Mouse (Mus musculus) adrenal gland, adult 18-20 months (tissue): ENCODE measurements at regions not wholly inside any gene's neighbourhood (a gene's known extent, or its start where the extent isn't known, plus 50 kb on each side); places are given as distances from the start of the nearest gene placed in this dataset.

Source experiments
- DNase-seq, 2 experiments: peaks; one replicate each; pipeline ENCODE4 v3.0.0; 2021 to 2022; ENCODE audit warnings: low spot score in 2 of 2

DNA sequence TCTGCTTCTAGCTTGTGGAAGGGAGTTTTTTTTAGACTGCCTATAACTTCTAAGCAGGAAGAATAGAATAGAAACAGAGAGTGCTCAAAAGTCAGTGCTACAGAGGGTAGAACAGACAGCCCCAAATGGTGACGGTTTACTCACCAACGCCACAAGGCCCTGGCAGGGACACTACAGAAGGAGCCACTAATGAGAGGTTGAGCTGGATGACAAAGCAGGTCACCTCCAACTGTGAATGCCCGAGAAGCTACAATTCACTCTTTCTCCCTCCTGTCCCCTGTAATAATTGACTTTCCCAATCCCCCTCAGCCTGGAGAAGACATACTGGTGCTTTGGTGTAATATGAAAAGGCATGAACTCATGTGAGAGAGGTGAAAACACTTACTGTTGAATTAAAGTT lies 106.5 kb upstream of the Arl4c start:
- no peak for DNase-seq

DNA sequence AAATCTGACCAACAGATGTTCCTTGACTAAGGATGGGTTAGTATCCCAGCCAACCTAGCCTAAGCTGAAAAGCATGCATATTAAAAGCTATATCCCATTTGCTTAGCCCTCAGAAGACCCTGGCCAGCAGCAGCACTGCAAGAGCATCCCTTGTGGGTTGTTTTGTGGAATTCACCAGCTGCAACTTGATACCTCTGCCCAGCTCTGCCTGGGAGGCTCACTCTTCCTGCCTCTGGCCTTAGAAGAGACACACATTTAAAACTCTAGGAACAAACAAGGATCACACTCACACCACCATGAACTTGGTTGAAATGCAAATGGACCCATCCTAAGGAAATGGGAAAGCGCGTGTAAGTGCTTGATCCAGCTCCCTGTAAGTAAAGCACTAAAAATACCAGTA lies 107.7 kb upstream of the Arl4c start:
- no peak for DNase-seq

DNA sequence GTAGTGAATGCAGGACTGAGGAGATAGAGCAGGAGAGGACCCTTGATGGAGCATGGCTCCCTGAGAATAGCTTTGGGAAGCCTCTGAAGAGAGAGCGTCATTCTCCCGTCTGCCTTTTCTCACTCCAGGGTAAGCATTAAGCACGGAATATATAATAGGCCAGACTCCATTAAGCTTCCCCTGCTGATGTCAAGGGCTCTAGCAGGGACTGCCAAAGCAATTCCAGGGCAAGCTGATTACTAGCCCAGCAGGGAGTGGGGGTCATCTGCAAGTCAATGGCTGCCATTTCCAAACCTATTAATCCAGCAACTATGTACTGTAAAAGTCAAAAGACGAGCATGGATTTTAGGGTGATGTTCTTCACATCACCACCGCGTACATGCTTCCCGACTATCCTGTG lies 111.2 kb upstream of the Arl4c start:
- DNase-seq = no peak

DNA sequence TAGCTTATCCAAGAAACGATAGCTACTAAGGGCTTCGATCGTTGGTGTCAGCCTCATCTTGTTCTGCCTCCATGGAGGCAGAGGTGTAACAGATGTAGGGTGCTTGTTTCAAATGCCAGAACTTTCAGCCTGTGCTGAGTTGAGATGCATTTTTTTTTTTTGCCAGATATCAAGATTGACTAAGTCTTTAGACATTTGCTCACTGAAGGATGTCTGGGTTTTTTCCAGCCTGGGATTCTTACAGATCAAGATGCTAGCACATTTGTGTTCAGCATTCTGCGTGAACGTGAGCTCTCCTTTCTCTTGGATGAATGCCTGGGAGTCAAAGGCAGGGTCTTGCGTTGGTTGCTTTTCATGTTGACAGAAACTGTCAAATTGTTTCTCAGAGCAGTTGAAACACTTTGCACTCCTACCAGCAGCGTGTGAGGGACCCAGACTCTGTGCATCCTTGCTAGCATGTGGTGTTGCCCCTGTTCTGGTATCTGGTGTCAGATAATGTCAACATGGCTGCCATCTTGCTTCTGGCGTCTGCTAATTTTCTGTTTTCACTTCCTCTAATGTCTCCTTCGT lies 114.4 kb upstream of the Arl4c start:
- DNase-seq = no peak

DNA sequence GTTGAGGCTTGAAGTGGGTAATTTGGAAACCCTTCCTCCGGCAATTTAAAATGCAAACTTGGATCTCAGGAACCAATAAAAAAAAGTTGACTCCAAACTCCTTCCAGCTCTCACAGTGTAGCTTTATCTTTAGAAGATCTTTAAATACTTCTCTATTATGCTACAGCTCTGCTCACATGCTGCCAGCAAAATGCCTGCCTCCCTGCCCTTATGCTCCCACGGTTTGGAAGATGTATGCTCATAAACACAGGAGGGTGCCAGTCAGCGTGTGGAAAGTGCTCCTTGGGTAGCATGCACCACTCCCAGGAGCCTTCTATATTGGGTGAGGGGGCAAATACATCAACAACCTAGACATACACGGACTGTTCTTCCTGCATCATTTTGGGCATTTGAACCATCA lies 123.2 kb upstream of the Arl4c start:
- DNase-seq = no peak

DNA sequence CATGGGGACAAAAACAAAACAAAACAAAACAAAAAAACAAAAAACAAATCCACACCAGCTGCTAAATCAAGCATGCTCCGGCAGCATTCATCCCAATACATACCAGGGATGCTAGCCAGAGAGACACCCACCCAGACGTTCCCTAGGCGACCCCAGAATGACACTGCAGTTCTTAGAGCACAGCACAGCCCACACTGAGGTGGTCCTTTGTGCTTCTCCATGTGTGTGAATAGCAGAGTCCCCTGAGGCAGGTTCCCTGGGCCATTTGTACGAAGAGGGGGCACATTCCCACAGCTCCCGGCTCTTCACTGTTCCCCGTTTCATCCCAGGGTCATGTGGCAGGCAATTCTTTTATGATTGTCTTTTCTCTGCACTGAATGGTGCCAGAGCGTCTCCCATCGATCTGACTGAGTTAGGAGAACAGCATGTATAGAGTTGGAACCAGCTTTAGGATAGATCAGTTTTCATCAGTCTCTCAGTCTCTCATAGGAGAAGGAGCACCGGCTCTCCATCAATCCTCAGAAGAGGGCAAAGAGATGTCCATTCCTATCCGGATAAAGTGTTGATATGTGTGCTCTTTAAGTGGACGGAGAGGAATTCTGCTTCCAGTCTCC lies 136.7 kb upstream of the Arl4c start:
- no peak for DNase-seq

DNA sequence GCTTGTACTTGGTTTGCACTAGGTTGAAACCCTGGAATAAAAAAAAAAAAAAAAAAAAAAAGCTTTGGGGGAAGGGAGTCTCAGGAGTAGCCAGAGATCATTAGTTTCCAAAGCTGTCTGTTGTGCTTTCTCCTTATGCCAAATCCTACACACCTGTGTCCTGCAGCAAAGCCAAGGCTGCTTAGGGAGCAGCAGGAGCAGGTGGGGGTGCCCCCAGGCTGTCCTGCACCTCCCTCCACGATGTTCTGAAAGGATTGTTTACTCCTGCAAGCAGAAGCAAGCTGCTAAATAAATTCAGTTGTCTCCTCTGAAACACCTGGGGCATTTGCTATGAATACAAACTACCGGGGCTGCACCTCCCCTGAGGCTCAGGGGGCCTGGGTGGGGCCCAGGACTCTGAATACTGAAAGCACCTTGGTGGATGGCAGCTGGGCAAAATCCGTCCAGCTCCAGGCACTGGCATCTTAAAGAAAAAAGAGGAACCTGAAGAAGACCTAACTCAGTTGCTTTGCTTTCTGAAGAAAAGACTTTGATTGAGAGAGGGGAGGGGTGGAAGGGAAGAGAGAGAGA lies 137.5 kb upstream of the Arl4c start:
- no peak for DNase-seq

DNA sequence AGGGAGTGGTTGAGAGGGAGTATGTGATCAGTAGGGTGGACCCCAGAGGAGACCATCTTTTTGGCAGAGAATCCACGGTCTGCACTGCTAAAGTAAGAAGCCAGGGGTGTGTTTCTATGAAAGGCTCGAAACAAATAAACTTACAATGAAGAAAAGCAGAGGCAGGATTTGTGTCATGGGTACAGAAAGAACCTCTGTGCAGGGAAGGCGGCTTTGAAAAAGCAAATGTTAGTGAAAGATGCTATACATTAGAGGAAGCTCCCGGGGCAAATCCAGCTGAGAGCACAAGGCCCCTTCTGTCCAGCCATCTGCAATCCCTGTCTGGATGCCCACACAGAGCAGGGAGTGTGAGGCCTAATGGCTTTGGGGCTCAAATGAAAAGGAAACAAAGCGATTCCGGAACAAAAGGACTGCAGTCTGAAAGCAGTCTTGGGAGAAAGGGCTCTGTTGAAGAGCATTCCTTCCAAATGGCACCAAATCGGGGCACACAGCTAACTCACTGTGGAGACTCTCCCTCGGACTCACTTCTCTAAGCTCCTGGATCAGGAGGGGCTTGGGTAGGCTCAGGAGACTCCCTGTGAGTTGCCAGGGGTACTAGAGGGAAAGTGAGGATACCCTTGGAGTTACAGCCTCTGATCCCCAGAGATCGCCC lies 138.1 kb upstream of the Arl4c start:
- no peak for DNase-seq

DNA sequence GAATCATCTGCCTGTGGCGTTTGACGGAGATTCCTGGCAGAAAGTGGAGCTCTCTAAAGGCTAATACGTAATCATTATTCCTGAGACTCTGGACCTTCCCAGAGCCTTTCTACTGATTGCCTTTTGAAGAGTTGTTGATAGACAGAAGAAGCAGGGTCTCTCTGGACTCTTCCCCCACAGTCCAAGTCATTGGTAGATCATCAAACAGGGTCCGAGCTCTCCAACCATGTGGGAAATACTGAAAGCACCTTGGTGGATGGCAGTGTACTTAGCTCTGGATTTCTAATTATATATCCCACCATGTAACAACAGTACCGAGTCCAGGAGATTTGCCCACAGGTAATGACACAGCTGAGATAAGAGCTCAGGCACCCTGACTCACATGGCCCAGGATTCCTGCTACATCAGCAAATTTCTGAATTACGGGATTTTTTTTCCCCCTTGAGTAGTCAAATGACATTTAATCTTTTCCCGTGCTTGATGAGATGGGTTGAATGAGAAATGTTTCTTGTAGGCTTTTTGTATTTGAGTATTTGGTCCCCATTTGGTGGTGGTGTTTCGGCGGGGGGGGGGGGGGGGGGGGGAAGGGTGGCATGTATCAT lies 139.1 kb upstream of the Arl4c start:
- no peak for DNase-seq

DNA sequence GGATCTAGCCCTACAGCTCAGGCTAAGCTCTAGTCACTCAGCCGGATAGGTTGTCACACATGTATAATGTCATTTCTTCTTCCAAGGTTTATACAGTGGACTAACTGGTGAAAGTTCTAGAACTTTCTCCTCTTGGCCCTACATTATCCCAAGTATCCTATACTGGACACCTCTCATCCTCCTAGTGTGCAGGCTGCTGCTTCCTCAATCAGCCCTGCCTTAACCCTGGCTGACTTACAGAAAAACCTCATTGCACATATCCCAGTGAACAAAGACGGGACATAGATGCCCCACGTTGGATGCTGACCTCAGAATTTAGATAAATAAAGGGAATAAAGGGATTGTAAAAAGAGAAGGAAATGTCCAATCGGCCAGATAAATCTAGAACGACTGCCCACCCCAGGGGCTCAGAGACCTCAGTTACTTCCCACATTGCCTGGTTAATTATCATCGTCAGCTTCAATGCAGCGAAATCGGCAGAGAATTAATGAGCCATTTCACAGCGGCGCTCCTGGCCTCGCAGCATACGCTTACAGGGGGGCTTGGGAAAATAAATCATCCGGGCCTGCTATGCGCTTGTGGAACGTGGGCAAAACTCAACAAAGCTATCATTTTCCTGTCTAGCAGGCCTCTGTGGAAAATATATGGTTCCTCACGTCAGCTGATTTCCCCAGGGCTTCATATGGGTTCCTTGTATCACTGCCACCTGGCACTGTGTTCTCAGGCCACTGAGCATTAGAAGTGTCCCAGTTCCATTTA lies 145.5 kb upstream of the Arl4c start:
- DNase-seq = no peak

DNA sequence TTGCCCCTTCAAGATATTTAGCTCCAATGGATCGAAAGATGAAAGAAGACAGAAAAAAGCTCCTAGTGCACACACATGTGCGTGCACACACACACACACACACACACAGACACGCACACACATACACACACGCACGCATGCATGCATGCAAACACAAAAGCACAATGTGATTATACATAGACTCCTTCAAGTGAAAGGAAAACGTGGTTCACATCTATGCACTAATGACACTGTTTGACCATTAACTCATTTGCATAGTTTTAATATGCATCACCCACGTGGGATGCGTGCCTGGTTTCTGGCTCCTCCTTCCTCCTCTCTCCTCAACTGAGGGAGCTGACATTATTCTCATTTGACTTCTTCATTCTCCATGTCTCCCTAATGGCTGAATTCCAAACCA lies 146.2 kb upstream of the Arl4c start:
- DNase-seq = no peak

DNA sequence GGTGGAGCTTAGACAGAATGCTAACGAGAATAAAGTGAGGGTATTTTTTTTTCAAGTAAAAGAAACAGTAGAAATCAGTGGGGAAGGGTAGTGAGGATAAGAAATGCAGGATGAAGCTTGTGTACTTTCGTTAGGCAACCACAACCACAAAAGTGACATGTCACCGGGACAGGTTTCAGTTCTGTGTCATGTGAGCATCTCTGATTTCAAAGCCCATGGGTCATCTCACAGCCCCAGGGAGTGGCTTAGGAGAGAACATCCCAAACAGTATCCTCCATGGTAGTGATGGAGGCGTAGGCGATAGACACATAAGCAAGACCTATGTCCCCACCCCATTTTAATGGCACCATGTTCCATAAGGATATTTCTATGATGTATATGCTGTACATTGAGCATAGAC lies 147.4 kb upstream of the Arl4c start:
- DNase-seq = no peak

DNA sequence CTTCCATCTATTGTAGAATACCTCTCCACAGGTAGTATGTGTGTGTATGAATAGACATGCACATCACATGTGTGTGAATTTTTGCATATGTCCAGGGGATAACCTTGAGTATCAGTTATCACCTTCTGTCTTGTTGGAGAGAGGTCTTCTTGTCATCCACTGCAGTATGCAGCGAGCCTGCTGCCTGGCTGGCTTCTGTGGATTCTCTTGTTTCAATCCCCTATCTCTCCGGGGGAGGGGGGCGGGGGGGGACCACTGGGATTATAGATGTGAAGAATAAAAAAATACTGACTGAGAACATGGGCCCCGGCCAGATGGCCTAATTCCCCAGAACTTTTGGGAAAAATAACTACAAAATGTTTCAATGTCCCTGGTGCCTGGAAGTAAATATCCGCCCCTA lies 149.9 kb upstream of the Arl4c start:
- DNase-seq = no peak

DNA sequence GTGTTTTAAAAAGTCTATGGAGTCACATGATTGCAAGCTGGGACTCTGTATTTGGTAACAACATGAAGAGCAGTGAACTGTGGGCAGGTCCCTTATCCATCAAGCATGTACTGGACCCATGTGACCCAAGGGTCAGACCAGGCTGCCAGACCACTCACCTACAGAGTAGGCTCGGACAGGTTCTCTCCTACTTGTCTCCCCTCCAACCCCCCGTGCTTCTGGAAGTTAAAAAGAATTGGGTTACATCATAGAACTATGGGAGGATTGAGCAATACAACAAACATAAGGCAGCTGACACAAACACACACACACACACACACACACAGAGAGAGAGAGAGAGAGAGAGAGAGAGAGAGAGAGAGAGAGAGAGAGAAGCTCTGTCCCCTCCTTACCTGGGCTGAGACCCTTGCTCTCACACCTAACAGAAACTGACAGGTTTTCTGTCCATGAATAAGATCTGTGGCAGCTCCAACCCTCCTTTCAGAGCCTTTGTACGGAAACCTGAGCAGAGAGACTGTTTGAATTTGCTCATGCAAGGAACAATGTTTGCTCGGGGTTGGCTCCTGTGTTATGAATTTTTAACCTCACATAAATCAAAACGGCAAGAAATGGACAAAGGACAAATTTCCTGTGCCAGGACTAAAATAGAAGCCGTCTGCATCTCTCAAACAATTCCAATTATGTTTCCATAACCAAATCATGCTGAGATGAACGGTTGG lies 159.0 kb upstream of the Arl4c start:
- DNase-seq = no peak

DNA sequence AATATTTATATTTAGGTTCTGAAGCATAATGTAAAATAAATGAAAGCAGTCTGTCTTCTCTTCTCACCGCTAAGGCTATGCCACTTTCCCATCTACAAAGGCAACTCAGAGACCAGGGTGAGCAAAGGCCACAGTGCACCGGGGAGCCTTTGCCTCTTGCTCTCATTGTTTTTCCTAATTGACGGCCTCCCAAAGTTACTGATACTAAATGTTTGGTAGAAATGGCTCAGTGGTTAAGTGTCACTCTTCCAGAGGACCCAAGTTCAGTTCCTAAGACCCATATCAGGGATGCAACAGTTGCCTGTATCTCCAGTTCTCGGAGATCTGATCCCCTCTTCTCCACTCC lies 159.5 kb upstream of the Arl4c start:
- no peak for DNase-seq

DNA sequence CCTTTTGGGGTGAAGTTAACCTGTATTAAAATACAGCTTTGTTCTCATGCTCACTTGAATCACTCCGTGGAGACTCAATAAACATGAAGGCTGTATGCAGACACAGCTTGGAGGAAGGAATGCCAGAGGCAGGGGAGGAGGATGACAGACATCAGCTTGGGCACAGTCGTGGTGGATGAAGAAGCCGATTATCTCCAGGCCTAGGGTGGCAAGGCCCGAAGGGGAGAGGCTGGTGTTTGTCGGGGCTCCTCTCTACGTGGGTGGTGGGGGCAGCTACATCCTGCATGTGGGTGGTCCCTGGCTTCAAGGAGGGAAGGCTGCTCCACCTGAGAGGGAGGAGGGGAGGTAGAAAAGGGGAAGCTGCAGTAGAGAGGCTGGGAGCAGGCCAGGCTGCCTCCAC lies 163.4 kb upstream of the Arl4c start:
- DNase-seq = no peak

DNA sequence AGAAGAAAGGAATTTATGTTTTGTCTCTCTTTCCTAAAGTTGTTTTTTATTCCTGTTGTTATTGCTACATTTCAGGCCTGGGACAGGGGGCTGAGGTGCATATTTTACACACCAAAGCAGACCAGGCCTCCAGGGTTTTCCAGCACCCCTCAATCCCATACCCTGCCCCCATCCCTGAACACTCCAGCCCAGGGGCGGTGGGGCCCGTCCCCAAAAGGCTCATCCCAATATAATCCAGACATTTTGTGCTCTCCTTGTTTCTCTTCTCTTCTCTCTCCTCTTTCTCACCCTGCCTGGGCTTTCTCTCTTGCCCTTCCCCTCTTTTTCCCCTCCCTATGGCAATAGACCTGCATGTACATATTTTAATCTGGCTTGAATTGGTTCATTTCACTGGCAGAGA lies 164.6 kb upstream of the Arl4c start:
- no peak for DNase-seq

DNA sequence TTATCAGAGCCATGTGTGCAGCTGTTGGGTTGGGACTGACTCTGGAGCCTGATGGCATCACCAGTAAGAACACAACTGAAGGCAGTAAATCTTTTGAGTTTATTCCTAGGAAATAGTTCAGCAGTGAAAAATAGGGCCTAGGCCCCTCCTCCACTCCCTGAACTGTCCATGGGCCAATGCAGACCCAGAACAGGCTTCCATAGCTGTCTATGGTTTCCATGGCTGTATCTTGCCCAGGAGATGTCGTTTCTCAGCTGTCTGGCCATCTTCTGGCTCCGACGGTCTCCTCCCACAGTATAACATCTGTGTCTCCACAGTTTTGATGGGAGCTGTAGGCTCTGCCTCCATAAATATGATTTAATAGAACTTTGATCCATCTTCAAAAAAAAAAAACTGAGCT lies 165.1 kb upstream of the Arl4c start:
- DNase-seq = no peak

DNA sequence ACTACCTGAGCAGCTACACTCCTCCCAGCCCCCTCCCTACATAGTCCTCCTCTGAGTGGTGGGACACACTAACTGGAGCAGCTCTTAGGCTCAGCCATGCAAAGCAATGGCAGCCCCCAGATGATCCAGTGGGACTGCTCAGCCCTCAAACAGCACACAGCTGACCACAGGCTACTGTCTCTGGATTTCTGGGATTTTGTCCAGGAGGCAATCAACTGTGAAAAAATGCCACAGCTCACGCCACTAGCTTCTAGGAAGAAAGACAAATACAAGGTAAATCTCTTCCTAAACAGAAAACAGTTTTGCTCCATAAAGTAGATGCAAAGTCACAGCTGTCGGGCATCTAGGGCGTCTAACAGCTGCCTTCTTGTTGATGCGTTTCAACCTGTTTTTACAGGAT lies 167.9 kb upstream of the Arl4c start:
- no peak for DNase-seq

DNA sequence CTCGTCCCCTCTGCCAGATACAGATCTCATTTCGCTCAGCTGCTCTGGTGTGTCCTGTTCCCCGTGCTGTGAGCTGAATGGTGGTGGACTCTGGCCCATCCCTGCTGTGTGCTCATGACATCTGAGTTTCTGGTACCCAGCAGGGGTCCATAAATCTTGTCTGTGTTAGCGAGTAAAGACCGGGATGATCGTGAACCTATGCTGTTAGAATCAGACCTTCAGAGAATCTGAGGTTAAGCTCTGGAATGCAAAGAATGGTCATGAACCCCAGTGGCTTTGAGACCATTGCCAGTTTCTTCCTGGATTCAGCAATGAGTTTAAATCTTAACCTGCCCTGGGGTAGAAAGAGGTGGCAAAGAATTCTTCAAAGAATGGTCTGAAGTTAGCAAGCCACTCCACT lies 173.3 kb upstream of the Arl4c start:
- DNase-seq = no peak

DNA sequence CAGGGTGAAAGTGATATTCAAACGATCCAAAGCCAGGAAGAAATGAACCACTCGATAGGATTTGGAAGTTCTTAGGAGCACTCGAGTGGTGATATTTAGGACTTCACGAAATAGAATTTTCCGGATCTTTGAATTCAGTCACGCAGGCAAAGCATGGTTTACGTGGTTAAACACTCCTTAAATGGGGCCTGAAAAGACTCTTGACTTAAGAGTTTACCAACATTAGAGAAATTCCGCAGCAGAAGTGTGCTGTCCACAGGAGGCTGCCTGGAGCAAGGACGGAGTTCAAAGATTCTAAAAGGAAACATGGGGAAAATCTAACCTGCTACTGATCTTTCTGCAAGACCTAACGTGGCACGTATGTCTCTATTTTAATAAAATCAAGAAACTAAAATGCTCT lies 175.4 kb upstream of the Arl4c start:
- DNase-seq = no peak
